Mouse (Mus musculus) heart, postnatal 0 days (tissue): ENCODE data around the gene Sh2d3c.

ENCODE experiments used
- CTCF ChIP-seq: IDR thresholded peaks from 2 replicates; pipeline ENCODE4 v1.5.1; 2016; ENCODE audit warnings: antibody characterized with exemption, control low read depth, low read depth
- EP300 ChIP-seq: IDR thresholded peaks from 2 replicates; pipeline ENCODE4 v1.6.1; 2016; ENCODE audit warnings: antibody characterized with exemption, low read depth

- TF ChIP-seq EP300 (no peak), CTCF (no peak)
Measured at GRCm38 (mm10) chr2:32761859-32762258, 41.0 kb downstream of the Sh2d3c start.
